Mouse (Mus musculus) forebrain, embryonic 10.5 days (tissue): Measurements from ENCODE around the gene Erlin1. TPM values are rescaled to one million over a fixed set of nuclear protein-coding genes. Genes with fewer than 3 reads are reported as not detected.

Source experiments
- polyA plus RNA-seq: library from polyadenylated mRNA; unstranded; fragments of >200 nt; fragmentation: Nextera tagmentation; extraction: Ambion mirVana; gene quantifications from 2 replicates; pipeline ENCODE4 v1.2.1, GENCODE M21; 2016

The Erlin1 gene
- polyA plus RNA-seq, 1 experiment from 2014 or later: 21.3 TPM

Other genes with a start within 250 kb of the Erlin1 start
- 17.6 and 18.4 TPM in 2 replicates for gene Dnmbp, start 129.6 kb downstream of the Erlin1 start, polyA plus RNA-seq
- gene Cpn1, start 83.2 kb downstream of the Erlin1 start, polyA plus RNA-seq: 0.21 and 0.48 TPM in 2 replicates
- gene Cyp2c23, start 40.6 kb downstream of the Erlin1 start, polyA plus RNA-seq: not detected in 2 replicates
- gene Chuk, start 37.7 kb upstream of the Erlin1 start, polyA plus RNA-seq: 45.4 and 48.6 TPM in 2 replicates
- 44.1 and 44.3 TPM in 2 replicates for gene Cwf19l1, start 66.1 kb upstream of the Erlin1 start, polyA plus RNA-seq
- 101 and 102 TPM in 2 replicates for gene Bloc1s2, start 76.7 kb upstream of the Erlin1 start, polyA plus RNA-seq
- 0.14 and 0.16 TPM in 2 replicates for gene Pkd2l1, start 122.7 kb upstream of the Erlin1 start, polyA plus RNA-seq
- 0.22 and 0.59 TPM in 2 replicates for gene Scd3, start 133.5 kb upstream of the Erlin1 start, polyA plus RNA-seq
- gene Scd2, start 223.9 kb upstream of the Erlin1 start, polyA plus RNA-seq: 369 and 403 TPM in 2 replicates